Mouse (Mus musculus) inflammation-experienced regulatory T-cells (primary cell): ENCODE data around the gene Snx22. TPM values are rescaled to one million over a fixed set of nuclear protein-coding genes. Genes with fewer than 3 reads are reported as not detected.

Experiments
- polyA plus RNA-seq, 2 experiments: library from polyadenylated mRNA; unstranded; fragments of 100-300 nt; shearing (Covaris generic); gene quantifications; one replicate each; pipeline ENCODE4 v1.2.1; 2017

Snx22 gene
- polyA plus RNA-seq, result 1 to 10 TPM; 1.1 to 2.1 TPM

GRCm38 (mm10) chr9:66069583-66069982, at the start of gene Snx22:
Gene Snx22, minus strand, starts transcription at chr9:66069719.

GRCm38 (mm10) chr9:66059583-66060307, 9.8 kb downstream of the Snx22 start, which contains the start of gene Ppib:
Gene Ppib, plus strand, starts transcription at chr9:66060222.

Other genes with a start within 250 kb of the Snx22 start
- 1 to 10 TPM; 4.0 to 5.2 TPM for gene Zfp609, start 242.2 kb downstream of the Snx22 start, polyA plus RNA-seq
- 1 to 10 TPM; 3.0 to 3.2 TPM for gene Pclaf, start 179.5 kb downstream of the Snx22 start, polyA plus RNA-seq
- 10 to 100 TPM; 37.3 to 39.7 TPM for gene Trip4, start 160.9 kb downstream of the Snx22 start, polyA plus RNA-seq
- gene Csnk1g1, start 160.8 kb downstream of the Snx22 start, polyA plus RNA-seq, result 10 to 100 TPM; 24.3 to 30.6 TPM
- 100 to 1,000 TPM; 289 to 350 TPM for gene Ppib, start 9.5 kb downstream of the Snx22 start, polyA plus RNA-seq
- 100 to 1,000 TPM; 113 to 140 TPM for gene Snx1, start 56.9 kb upstream of the Snx22 start, polyA plus RNA-seq
- 100 to 1,000 TPM; 100 to 113 TPM for gene Ciao2a, start 56.9 kb upstream of the Snx22 start, polyA plus RNA-seq
- 1 to 10 TPM in 1 of 2 experiments, under 1 TPM in 1; 0.20 to 2.1 TPM for gene Dapk2, start 88.5 kb upstream of the Snx22 start, polyA plus RNA-seq